Mouse (Mus musculus): ENCODE results near the gene Rps29.

- TF ChIP-seq GATA1 (IDR thresholded peaks at IDR 0.05; ENCODE audit: low read length) (no peak), TAL1 (IDR thresholded peaks at IDR 0.05; ENCODE audit: low read length) (no peak)
Observed at GRCm38 (mm10) chr12:69192637-69193036, 33.7 kb upstream of the Rps29 start.
